Mouse (Mus musculus) lung, postnatal 10 days (tissue): ENCODE measurements around the gene Ralgps2.

ENCODE experiments used
- DNase-seq: peaks from one replicate; pipeline ENCODE4 v3.0.0; 2021

Gene Ralgps2

DNA sequence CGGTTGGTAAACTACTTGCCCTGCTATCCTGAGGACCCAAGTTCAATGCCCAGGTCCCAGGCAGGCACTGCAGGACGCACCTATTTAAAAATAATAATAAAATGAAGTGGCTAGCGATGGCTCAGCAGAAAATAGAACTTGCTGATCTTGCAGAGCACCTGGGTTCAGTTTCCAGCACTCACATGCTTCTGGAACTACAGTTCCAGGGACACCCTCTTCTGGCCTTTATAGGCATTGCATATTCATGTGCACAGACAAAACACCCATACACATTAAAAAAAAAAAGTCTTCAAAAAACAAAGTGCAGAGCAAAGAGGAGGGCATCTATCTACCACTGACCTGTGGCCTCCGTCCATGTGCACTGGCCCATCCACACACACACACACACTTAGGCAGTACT, 47.9 kb downstream of the Ralgps2 start:
- DNase-seq, result no peak

DNA sequence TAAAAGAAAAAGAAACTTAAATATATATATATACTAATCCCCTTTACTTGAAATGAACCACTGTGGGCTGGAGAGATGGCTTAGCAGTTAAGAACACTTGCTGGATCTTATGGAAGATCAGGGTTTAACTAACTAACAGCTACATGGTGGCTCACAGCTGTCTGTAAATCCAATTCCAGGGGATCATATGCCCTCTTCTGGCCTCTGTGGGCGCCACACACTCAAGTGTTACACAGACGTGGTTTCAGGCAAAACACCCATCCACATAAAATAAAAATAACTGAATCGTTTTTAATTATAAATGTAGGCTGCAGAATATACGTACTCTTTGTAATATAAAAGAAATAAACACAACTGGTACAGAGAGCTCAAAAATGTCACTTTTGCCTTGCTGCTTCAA, 50.6 kb downstream of the Ralgps2 start:
- DNase-seq, result no peak

DNA sequence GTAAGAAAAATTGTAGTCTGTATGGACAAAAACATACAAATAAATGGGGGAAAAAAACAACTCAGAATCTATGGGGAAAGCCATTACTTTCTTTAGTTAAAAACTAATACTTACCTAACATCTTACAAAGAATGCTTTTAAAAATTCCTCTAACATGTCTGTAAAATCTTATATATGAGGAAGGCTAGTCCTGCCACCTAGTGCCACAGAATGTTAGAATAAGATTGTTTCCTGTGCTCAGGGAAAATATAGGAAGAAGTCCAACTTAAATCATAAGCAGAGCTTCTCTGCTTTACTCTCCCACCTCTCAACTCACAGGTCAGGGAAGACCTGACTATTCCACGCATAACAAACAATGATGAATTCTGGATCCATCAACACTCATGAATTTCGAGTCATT, 53.5 kb downstream of the Ralgps2 start:
- no peak for DNase-seq

DNA sequence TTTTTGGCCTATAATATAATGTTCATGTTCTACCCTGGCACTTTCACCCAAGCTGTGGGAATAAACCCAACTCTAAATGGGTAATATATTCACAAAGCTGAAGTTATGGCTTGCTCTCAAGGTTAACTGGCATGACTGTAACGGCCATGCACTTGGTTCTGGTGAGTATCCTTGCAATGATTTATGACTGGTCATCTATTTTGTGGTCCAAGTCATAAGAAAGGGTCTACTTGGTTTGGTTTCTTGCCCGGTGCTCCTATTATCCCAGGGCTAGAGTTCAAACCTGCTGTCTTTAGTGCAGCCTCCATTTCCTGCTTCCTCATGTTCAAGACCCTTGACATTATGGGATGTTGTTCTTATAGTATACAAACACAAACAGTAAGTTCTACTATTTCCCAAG, 54.6 kb downstream of the Ralgps2 start:
- no peak for DNase-seq

DNA sequence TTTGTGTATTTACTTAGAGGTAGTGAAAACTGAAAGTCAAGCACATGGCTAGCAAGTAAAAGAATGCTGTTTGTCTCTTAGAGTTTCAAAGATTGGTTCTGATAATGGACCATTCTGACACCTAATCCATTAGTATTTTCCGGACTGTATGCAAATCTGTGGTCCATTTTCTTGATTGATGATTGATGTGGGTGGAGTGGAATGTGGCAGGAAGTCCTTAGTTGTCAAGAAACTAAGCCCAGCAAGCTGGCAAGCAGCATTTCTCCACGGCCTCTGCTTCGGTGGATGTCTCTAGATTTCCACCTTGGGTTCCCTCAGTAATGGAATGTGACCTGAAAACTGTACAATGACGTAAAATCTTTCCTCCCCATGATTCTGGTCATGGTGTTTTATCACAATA, 68.8 kb downstream of the Ralgps2 start:
- no peak for DNase-seq

DNA sequence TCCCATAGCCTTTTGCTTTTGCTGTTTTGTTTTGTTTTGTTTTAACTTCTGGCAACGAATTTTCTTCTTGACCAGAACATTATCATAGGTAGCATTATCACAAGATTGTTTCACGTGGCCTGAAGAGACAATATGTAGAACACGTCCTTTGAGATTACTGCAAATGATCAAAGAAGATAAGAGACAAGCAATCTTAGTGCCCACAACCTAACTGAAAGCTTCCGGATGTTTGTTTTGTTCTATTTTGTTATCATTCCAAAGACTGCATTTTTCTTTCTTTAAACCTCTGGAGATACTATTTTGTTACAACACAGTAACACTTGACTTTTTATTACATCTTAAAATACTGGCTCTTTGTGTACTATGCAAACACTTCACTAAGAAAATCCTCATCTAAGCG, 69.4 kb downstream of the Ralgps2 start:
- no peak for DNase-seq

DNA sequence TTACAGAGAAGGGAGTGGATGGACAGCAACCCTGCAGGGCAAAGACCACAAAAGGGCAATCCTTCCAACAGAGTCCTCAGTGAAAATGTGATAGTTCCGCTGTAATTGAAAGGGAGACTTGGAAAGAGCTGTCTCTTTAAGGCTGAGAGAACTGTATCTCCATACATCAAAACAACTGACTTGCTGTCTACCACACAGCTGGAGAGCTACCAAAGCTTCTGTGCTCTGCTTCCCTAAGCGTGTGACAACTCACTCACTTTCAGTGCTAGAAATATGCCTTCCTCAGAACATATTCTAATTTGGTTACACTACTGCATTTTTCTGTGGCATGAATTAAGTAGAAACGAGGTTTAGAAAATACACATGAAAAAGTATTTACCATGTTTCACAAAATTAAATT, 75.2 kb downstream of the Ralgps2 start:
- no peak for DNase-seq

DNA sequence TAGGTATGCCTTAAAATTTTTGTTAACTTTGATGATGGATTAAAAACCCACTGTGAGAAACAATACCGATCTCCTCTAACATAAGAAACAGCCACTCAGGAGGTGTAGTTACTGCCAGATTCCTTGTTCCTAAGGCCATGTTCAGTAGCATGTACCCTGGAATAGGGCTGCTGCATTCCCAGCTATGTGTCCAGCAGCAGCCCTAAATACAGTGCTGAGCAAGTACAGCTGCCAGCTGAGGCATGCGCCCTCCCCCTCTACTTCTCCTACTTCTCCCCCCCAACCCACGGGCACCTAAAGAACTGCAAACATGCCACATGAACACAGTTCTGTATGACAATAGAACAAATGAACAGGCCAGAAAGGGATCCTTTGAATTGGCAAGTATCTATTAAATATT, 75.7 kb downstream of the Ralgps2 start:
- DNase-seq, result no peak

DNA sequence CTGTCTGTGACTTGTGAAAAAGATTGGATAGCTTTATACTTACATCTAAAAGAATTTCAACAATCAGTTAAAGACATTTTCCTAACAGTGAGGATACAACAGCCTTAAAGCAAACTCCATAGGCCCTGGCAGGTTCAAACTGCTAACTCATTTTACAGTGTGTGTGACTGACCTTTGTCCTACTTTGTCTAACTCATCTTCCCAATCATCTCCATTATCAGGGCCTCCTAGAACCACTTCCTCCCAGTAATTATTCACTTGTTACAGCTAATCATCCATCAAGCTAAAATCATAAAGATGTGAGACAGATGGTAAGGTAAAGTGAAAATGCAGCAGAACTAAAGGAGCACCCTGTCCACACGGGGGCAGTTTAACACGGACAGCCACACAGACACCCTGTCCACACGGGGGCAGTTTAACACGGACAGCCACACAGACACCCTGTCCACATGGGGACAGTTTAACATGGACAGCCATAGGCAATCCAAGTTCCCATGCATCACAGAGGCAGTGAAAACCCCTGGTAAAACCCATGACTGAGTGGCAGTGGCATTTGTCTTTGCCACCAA, 77.9 kb downstream of the Ralgps2 start:
- no peak for DNase-seq

DNA sequence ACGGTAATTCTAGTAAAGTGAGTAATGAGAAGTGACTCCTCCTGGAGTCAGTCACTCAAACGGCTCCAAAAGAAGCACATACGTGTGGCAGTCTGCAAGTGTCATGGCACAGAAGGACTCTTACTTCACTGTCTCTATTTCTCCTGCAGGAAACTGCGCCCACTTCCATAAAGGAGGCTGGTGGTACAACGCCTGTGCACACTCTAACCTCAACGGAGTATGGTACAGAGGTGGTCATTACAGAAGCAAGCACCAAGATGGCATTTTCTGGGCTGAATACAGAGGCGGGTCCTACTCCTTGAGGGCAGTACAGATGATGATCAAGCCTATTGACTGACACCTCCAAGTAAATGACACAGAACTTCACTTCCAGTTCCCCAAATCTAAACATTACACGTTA, 79.2 kb downstream of the Ralgps2 start:
- DNase-seq, result no peak

DNA sequence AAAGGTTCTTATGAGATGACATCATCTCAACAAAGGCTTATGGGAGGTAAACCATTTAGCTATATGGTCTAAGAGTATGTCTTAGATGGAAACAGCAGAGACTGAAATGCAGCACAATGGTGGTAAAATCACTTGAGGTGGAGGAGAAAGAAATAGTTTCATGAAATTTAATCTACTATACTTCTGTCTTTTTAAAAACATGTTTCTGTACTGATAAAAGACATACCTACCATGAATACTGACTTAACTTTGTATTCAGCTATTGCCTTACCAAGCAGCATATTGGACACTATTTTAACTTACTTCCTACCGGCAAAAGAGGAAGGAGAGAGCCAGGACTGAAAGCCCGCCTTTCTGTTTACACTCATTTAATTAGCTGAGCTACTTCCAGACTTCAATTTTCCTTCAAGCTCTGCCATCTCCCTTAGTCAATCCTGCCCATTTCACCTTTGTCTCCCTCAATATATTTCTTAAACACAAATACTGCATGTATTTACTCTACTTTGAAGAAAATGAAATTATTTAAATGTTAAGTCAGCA, 79.6 kb downstream of the Ralgps2 start:
- no peak for DNase-seq

DNA sequence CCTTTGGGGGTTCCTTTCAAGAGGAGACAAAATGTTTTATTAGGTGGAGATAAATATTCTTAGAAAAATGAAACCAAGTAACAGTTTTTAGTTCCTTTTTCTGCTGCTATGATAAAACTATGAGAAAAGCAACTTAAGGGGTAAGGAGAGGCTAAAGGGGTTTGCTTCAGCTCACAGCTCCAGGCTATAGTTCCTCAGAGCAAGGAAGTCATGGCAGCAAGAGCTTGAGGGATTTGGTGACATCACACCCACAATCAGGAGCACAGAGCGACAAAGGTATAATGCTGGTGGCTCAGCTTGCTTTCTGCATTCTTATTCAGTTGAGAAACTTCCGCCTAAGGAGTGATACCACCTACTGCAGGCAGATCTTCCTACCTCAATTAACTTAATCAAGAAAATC, 80.3 kb downstream of the Ralgps2 start:
- no peak for DNase-seq

DNA sequence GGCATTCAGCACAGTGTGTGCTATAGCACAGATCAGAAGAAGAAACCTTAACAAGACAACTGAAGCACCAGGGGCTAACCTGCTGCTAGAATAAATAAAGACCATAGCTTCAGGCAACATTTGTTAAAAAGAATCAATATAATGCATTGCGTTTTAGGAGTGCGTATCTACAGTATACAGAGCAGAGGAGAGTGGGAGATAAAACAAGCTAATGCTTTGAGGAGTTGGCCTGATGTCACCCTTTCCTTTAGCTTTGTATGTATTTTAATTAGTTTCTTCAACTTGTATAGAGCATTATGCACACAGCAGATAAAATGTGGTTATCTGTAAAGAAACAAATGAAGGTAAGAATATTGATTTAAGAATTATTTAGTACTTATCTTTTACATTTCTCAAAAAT, 82.8 kb downstream of the Ralgps2 start:
- DNase-seq, result no peak

DNA sequence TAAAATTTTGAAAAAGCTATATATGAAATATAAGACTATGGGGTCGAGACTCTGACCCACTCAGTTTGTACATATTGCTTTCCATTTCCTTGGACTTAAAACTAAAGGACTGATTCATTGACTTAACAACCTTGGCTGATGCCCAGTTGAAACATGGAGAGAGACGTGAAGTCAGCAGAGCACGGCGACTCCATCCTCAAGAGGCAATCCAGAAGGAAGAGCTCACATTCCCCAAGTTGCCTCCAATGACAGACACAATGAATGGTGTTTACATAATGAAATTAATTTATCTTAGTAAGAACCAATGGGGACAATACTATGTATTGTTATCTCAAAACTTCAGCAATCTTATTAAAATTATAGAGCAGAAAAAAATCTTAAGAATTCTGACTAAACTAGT, 84.9 kb downstream of the Ralgps2 start:
- no peak for DNase-seq

DNA sequence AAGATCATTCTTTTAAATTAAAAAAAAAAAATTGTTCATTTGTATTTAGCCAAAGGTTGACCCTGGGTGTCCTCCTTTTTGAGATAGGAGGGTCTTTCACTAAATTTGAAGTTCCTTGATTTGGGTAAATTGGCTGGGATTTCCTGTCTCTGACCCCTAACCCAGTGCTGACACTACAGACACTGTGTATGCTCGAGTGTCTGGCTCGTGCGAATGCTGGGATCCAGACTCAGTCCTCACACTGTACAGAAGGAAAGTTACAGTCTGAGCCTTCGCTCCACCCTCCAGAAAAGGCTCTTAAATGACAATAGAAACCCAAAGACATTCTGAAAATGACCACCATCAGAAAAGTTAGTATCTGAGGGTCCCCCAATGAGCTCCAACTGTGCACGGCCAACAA, 86.6 kb downstream of the Ralgps2 start:
- no peak for DNase-seq

DNA sequence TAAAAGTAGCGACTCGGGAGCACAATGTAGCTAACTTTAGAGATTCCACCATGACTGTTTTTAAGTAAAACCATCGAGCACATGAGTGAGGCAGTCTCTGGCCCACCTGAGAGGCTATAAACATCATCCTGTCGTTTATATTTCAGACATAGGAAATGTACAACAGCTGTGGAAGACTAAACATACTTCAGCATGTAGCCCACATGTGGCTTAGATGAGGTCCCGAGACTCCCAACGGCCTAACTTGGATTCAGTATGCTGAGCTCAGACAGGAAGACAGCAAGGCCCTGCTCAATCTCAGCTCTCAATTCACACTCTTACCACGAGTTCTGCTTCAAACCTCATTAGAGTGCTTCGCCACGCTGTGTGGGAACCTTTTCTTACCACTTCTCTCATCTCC, 87.0 kb downstream of the Ralgps2 start:
- DNase-seq, result no peak

DNA sequence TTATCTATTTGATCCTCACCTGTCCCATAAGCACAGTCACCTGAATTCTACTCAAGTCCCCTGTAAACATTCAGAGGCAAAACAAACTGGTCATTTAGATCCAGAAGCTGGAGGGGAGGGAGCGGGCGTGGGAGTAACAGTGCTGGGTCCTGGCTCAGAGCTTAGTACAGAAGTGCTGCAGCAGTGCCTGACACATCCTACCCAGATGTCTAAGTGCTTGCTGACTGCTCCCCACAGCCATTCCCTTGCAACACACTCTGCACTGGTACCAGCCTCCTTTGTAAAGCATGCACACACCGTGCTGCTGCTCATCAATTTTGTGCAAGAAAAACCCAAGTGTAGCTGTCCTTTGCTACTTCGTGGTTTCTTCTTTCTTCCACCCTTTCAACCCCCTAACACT, 92.3 kb downstream of the Ralgps2 start:
- no peak for DNase-seq

DNA sequence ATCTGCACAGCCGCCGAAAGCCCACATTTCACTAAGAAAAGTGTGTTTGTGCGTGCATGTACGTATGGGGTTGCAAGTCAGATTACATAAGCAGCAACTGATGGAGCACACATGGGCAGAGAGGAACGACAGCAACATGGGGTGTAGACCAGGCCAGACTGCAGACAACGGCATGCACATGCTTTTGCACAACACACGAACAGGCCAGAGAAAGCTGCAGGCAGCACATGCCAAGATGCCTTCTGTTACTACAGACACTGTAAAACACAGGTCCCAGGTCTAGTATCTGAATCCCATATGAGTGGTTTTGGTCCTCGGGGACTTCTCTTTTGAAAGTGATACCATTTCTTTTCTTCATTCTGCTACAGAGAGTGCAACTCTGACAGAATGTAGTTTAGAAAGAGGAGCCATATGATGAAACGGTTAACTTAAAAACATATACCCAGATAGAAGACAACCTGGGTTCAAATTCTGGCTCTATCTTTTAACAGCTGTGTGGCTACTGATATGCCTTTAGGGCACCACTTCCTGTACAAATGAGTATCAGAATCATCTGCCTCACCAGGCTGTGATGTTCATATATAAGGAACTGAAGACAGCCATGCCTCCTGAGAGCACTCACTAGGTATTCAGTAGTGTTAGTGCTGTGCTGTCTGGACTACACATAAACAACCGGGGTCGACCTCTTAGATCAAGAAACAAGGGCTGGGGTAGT, 97.6 kb downstream of the Ralgps2 start:
- no peak for DNase-seq

DNA sequence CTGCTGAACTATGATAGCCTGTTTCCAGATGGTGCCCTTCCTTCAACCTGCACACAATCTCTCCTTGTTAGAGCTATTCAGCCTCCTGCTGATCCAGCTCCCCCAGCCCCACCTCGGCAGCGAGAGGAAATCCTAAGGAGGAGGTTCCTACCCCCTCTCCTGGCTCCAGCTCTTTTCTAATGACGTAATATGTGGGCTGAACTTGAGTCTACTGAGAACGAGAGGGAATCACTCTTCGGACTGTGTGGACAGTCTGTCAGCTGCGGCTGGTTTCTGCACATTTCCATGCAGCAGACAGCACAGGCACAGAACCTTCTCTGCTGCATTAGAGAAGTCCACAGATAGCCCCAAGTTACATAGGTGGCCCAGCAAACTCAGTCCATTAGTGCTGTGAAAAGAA, 100.7 kb downstream of the Ralgps2 start:
- DNase-seq, result peak; percentile 75

DNA sequence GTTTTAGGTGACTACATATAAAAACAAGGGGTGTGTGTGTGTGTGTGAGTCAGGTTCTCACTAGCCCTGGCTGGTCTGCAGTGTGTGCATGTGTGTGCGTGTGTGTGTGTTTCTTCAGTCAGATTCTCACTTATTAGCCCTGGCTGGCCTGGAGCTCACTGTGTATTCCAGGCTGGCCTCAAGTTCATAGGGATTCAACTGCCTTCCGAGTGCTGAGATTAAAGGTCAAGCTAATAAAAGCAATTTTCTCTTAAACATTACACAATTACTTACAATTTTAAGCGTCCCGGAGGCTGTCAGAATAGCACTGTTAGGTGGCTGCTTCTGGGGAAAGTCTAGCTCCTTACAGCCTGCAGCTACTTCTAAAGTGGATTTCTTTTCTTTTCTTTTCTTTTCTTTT, 101.2 kb downstream of the Ralgps2 start, which contains the start of gene Angptl1:
Angptl1 (plus strand) TSS at position 386 of the 400 bp plus-strand sequence.
- DNase-seq, result no peak

DNA sequence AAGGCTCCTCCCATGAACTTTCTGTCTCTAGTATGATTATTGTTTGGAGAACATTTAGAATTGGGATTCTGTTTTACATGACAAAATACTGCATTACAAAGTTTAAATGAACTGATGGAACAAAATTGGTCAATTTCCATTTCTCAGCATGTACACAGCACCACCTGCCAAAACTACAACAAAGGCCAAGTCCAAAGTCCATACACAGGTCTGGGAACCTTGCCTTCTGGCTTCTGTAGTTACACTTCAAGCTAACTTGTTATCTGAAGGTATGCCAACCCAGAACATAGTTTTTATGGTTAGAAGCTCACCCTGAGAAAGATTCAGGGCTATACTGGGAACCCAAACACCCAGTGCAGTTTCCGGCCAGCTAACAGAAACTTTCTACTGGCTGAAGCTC, 120.2 kb downstream of the Ralgps2 start:
- no peak for DNase-seq

DNA sequence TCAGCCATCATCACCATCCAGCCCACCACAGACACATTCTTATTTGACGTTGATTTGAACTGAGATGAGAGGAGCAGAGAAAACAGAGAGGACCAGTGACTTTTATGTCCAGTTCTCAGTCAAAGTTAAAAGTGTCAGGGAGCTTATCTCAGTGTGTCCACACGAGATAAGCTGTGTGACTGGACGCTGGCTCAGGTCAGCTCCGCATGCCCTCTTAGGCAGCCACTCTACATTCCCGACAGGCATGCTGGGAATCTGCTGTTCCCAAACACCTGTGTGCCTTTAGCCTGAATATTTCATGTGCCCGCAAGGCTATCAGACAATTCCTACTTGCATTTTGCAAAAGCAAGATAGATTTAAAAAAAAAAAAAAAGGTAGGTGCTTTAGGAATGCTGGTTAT, 125.9 kb downstream of the Ralgps2 start:
- peak; percentile 23 for DNase-seq

DNA sequence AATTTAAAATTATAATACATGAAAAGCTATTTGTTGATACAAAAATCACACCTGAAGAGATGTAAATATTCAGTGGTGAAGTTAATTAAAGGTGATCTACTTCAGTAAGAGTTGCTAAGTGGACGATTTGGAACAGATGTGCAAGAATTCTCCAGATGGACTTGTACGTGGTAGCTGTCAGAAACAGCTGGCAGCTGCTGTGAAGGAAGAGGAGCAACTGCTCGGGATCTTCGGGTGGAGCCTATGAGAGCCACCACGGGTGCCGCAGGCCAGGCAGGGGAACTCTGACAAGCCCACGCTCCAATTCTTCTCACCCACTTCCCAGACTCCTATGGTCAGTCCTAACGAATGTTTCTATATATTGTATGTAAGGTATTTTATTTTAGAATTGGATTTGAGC, 126.7 kb downstream of the Ralgps2 start:
- peak; percentile 40 for DNase-seq

DNA sequence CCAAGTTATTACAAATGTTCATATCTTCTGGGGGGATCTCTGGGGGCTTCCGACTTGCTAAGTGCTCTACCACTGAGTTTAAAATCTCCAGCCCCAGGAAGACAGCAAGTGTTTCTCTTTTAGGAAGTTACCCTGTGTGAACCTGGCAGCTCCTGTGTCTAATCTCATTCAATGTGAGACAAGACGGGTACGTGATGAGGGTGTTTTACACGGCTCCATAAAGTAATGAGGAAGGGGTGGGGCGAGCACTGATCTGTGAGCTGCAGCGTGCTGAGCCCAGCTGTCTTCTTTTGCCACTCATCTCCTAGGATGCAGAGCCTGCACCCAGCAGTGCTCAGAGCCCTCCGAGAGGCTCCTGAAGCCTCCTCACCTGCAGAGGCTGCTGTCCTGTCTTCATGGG, 127.5 kb downstream of the Ralgps2 start:
- no peak for DNase-seq

DNA sequence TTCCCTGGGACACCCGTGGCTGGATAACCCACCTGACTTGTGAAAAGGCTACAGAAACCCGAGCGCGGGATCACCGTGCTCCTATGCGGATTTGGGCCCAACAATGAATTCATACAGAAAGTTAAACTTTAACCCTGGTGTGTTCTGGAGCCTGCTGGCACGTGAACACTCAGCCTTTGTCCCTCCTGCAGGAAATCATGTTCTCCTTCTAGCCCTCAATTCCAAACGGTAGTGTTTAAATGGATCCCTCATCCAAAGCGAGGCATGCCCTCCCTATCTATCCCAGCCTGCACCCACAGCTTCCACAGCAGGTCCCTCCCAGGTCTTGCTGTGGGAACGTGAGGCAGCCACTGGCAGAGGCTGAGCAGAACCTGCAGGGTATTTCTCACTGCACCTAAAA, 131.1 kb downstream of the Ralgps2 start:
- no peak for DNase-seq
